Mouse (Mus musculus): ENCODE measurements around the gene Mpst. TPM values are rescaled to one million over a fixed set of nuclear protein-coding genes. Genes with fewer than 3 reads are reported as not detected.
A peak's percentile ranks its signal among the peaks of the same experiment; 100 is the strongest.

Mpst gene
- polyA plus RNA-seq, 1 experiment from 2014 or later: 3.2 TPM

GRCm38 (mm10) chr15:78429871-78430622 lies 23.8 kb downstream of the Mpst start:
- H3K27ac ChIP-seq (ENCODE audit: low read depth, low read length): peak overlapping the region; percentile 37
- no peaks in the 10 kb centered on the region for H3K4me1 ChIP-seq (replicated peaks; ENCODE audit: control insufficient read depth, insufficient read depth, low read length)
- H3K4me2 ChIP-seq (replicated peaks; ENCODE audit: low read depth): peak overlapping the region; percentile 59; the same call in 1 of the 2 replicates
- H3K4me3 ChIP-seq (ENCODE audit: low read depth, low read length): no peak overlapping the region
- H3K27me3 ChIP-seq (replicated peaks; ENCODE audit: control insufficient read depth, insufficient read depth, low read length): peaks cover 34% of the 10 kb centered on the region
- no peak for ATAC-seq
- 79% methylated on average over 13 of the region's 13 CpGs for WGBS
- H3K9me3 ChIP-seq (ENCODE audit: control insufficient read depth): no peaks in the 10 kb centered on the region
- no peak for TF ChIP-seq CTCF (IDR thresholded peaks at IDR 0.05; ENCODE audit: low read depth)
- H3K36me3 ChIP-seq (ENCODE audit: control insufficient read depth, insufficient read depth): peaks cover 4% of the 10 kb centered on the region; the same call in 1 of the 2 replicates
- H3K9ac ChIP-seq (ENCODE audit: low read depth, low read length): no peak overlapping the region

GRCm38 (mm10) chr15:78430874-78431273 lies 24.7 kb downstream of the Mpst start:
- H3K4me1 ChIP-seq (replicated peaks; ENCODE audit: control insufficient read depth, insufficient read depth, low read length): no peaks in the 10 kb centered on the region
- no peaks in the 10 kb centered on the region for H3K9me3 ChIP-seq (ENCODE audit: control insufficient read depth)
- no peak overlapping the region for H3K4me2 ChIP-seq (replicated peaks; ENCODE audit: low read depth)
- no peak for TF ChIP-seq CTCF (IDR thresholded peaks at IDR 0.05; ENCODE audit: low read depth)
- H3K27me3 ChIP-seq (replicated peaks; ENCODE audit: control insufficient read depth, insufficient read depth, low read length): peaks cover 35% of the 10 kb centered on the region
- no peak overlapping the region for H3K27ac ChIP-seq (ENCODE audit: low read depth, low read length)
- no peak overlapping the region for H3K4me3 ChIP-seq (ENCODE audit: low read depth, low read length)
- ATAC-seq: no peak
- no peak overlapping the region for H3K9ac ChIP-seq (ENCODE audit: low read depth, low read length)
- H3K36me3 ChIP-seq (ENCODE audit: control insufficient read depth, insufficient read depth): peaks cover 4% of the 10 kb centered on the region; the same call in 1 of the 2 replicates
- whole genome bisulfite sequencing: 86% methylated on average over 10 of the region's 10 CpGs

- Histone ChIP-seq H3K27ac (ENCODE audit: low read depth, low read length) (peak overlapping the region; percentile 21; the same call in 1 of the 2 replicates), H3K4me1 (replicated peaks; ENCODE audit: control insufficient read depth, insufficient read depth, low read length) (no peaks in the 10 kb centered on the region), H3K4me2 (replicated peaks; ENCODE audit: low read depth) (no peak overlapping the region), H3K9ac (ENCODE audit: low read depth, low read length) (no peak overlapping the region), H3K36me3 (ENCODE audit: control insufficient read depth, insufficient read depth) (peaks cover 4% of the 10 kb centered on the region; the same call in 1 of the 2 replicates), H3K27me3 (replicated peaks; ENCODE audit: control insufficient read depth, insufficient read depth, low read length) (peaks cover 39% of the 10 kb centered on the region), H3K9me3 (ENCODE audit: control insufficient read depth) (no peaks in the 10 kb centered on the region), H3K4me3 (ENCODE audit: low read depth, low read length) (no peak overlapping the region)
- 66% methylated on average over 7 of the region's 7 CpGs for WGBS
- no peak for TF ChIP-seq CTCF (IDR thresholded peaks at IDR 0.05; ENCODE audit: low read depth)
- peak; percentile 75 for ATAC-seq
These were observed 25.4 kb downstream of the Mpst start for GRCm38 (mm10) chr15:78431541-78432121.

GRCm38 (mm10) chr15:78434896-78435520 lies 28.8 kb downstream of the Mpst start:
- no peak overlapping the region for H3K4me3 ChIP-seq (ENCODE audit: low read depth, low read length)
- 41% methylated on average over 6 of the region's 6 CpGs for WGBS
- ATAC-seq: no peak
- H3K27ac ChIP-seq (ENCODE audit: low read depth, low read length): no peak overlapping the region
- no peaks in the 10 kb centered on the region for H3K9me3 ChIP-seq (ENCODE audit: control insufficient read depth)
- H3K4me1 ChIP-seq (replicated peaks; ENCODE audit: control insufficient read depth, insufficient read depth, low read length): no peaks in the 10 kb centered on the region; the same call in 1 of the 2 replicates
- H3K4me2 ChIP-seq (replicated peaks; ENCODE audit: low read depth): no peak overlapping the region
- peaks cover 4% of the 10 kb centered on the region; the same call in 1 of the 2 replicates for H3K36me3 ChIP-seq (ENCODE audit: control insufficient read depth, insufficient read depth)
- peak; percentile 73 for TF ChIP-seq CTCF (IDR thresholded peaks at IDR 0.05; ENCODE audit: low read depth)
- H3K9ac ChIP-seq (ENCODE audit: low read depth, low read length): no peak overlapping the region
- H3K27me3 ChIP-seq (replicated peaks; ENCODE audit: control insufficient read depth, insufficient read depth, low read length): peaks cover 26% of the 10 kb centered on the region

GRCm38 (mm10) chr15:78435681-78436080 lies 29.5 kb downstream of the Mpst start:
- Histone ChIP-seq H3K27ac (ENCODE audit: low read depth, low read length) (no peak overlapping the region), H3K9me3 (ENCODE audit: control insufficient read depth) (no peaks in the 10 kb centered on the region), H3K4me1 (replicated peaks; ENCODE audit: control insufficient read depth, insufficient read depth, low read length) (no peaks in the 10 kb centered on the region; the same call in 1 of the 2 replicates), H3K9ac (ENCODE audit: low read depth, low read length) (no peak overlapping the region), H3K4me3 (ENCODE audit: low read depth, low read length) (no peak overlapping the region), H3K36me3 (ENCODE audit: control insufficient read depth, insufficient read depth) (peaks cover 4% of the 10 kb centered on the region; the same call in 1 of the 2 replicates), H3K4me2 (replicated peaks; ENCODE audit: low read depth) (no peak overlapping the region), H3K27me3 (replicated peaks; ENCODE audit: control insufficient read depth, insufficient read depth, low read length) (peaks cover 32% of the 10 kb centered on the region)
- TF ChIP-seq CTCF (IDR thresholded peaks at IDR 0.05; ENCODE audit: low read depth): no peak
- ATAC-seq: no peak
- 84% methylated on average over 11 of the region's 11 CpGs for WGBS

Measured in intestine, postnatal 0 days (tissue).